Mouse (Mus musculus) cerebellum, adult 2 months (tissue): Measurements from ENCODE around the gene Pum1. TPM values are rescaled to one million over a fixed set of nuclear protein-coding genes. Genes with fewer than 3 reads are reported as not detected.

Source experiments
- DNase-seq, 2 experiments: peaks; one replicate each; pipeline ENCODE4 v3.0.0; 2021
- H3K27ac ChIP-seq: fragments of 200-500 bp; 2 replicates; pipeline ENCODE4 v1.5.1; 2012; ENCODE audit warnings: low read length, control low read depth, inconsistent platforms; ENCODE audit not compliant: insufficient read depth
- H3K27me3 ChIP-seq: fragments of 200-500 bp; 2 replicates; pipeline ENCODE4 v1.6.1; 2012; ENCODE audit warnings: inconsistent platforms, mild to moderate bottlenecking, low read length, moderate library complexity; ENCODE audit not compliant: control insufficient read depth, insufficient read depth
- H3K4me1 ChIP-seq: fragments of 200-500 bp; 2 replicates; pipeline ENCODE4 v1.6.1; 2011; ENCODE audit warnings: low read length; ENCODE audit not compliant: control insufficient read depth, insufficient read depth
- H3K4me3 ChIP-seq: fragments of 200-500 bp; replicated peaks from 2 replicates; pipeline ENCODE3; 2011; ENCODE audit warnings: mild to moderate bottlenecking, low read depth, low read length, control low read depth; ENCODE audit not compliant: insufficient read depth
- CTCF ChIP-seq: fragments of 200-500 bp; IDR thresholded peaks from 2 replicates; pipeline ENCODE4 v1.5.1; 2011; ENCODE audit warnings: low read depth, mild to moderate bottlenecking, control low read depth, low read length, moderate library complexity, borderline replicate concordance; ENCODE audit not compliant: insufficient read depth
- POLR2A ChIP-seq: fragments of 200-500 bp; IDR thresholded peaks from 2 replicates; pipeline ENCODE4 v1.6.1; 2011; ENCODE audit warnings: low read length, control low read depth, borderline replicate concordance; ENCODE audit not compliant: insufficient read depth
- WGBS: fragments of 180-500 bp; shearing (Covaris S2); methylation state at CpG from one replicate; pipeline ENCODE4 v1.1.7; 2018; 5-methylcytosine and 5-hydroxymethylcytosine counted together
- polyA plus RNA-seq: library from polyadenylated mRNA; depleted of rRNA; stranded (reverse); fragments of >200 nt; gene quantifications from 2 replicates; pipeline ENCODE4 v1.2.3, GENCODE M21; 2012; rRNA removed

The Pum1 gene
- polyA plus RNA-seq, 1 experiment, result 49.6 TPM

- TF ChIP-seq POLR2A (no peak), CTCF (no peak)
- Histone ChIP-seq H3K27ac (no peak overlapping the region), H3K4me1 (peaks cover 33% of the 10 kb centered on the region), H3K27me3 (no peaks in the 10 kb centered on the region), H3K4me3 (no peak overlapping the region)
- DNase-seq, result no peak
- WGBS, result 41% methylated on average over 8 of the region's 8 CpGs
Measured at GRCm38 (mm10) chr4:130815860-130816259, 152.7 kb downstream of the Pum1 start.

- WGBS, result 88% methylated on average over 3 of the region's 3 CpGs
- Histone ChIP-seq H3K27ac (no peak overlapping the region), H3K27me3 (no peaks in the 10 kb centered on the region), H3K4me3 (no peak overlapping the region), H3K4me1 (peaks cover 5% of the 10 kb centered on the region; the same call in 1 of the 2 replicates)
- TF ChIP-seq POLR2A, result no peak
- no peak for TF ChIP-seq CTCF
- DNase-seq, result no peak
Measured at GRCm38 (mm10) chr4:130819806-130820205, 156.7 kb downstream of the Pum1 start.

GRCm38 (mm10) chr4:130820594-130821255 lies 157.6 kb downstream of the Pum1 start:
- Histone ChIP-seq H3K4me3 (no peak overlapping the region), H3K27me3 (no peaks in the 10 kb centered on the region), H3K27ac (no peak overlapping the region), H3K4me1 (0 out of 2 replicates have a peak, but pooled peaks cover 2% of the 10 kb centered on the region)
- WGBS, result 86% methylated on average over 7 of the region's 7 CpGs
- DNase-seq, result no peak
- TF ChIP-seq CTCF (no peak), POLR2A (no peak)

GRCm38 (mm10) chr4:130828851-130829673 lies 165.9 kb downstream of the Pum1 start:
- H3K27ac ChIP-seq, result peak overlapping the region; percentile 18; the same call in 1 of the 2 replicates
- no peaks in the 10 kb centered on the region; the same call in 1 of the 2 replicates for H3K4me1 ChIP-seq
- DNase-seq, result no peak
- TF ChIP-seq CTCF, result no peak
- TF ChIP-seq POLR2A, result no peak
- no peaks in the 10 kb centered on the region for H3K27me3 ChIP-seq
- 30% methylated on average over 18 of the region's 18 CpGs for WGBS
- H3K4me3 ChIP-seq, result no peak overlapping the region

Other genes with a start within 250 kb of the Pum1 start
- 109 and 114 TPM in 2 replicates for gene Nkain1, start 89.1 kb upstream of the Pum1 start, polyA plus RNA-seq
- gene Sdc3, start 129.2 kb downstream of the Pum1 start, polyA plus RNA-seq, result 105 and 114 TPM in 2 replicates
- gene Laptm5, start 249.8 kb downstream of the Pum1 start, polyA plus RNA-seq, result 18.9 and 19.0 TPM in 2 replicates